Mouse (Mus musculus) spleen, postnatal 14 days (tissue): ENCODE results near the gene Prrt3.

Experiments used
- DNase-seq, 2 experiments: peaks; one replicate each; pipeline ENCODE4 v3.0.0; 2021 to 2022; ENCODE audit warnings: low spot score in 2 of 2

Prrt3 gene

DNA sequence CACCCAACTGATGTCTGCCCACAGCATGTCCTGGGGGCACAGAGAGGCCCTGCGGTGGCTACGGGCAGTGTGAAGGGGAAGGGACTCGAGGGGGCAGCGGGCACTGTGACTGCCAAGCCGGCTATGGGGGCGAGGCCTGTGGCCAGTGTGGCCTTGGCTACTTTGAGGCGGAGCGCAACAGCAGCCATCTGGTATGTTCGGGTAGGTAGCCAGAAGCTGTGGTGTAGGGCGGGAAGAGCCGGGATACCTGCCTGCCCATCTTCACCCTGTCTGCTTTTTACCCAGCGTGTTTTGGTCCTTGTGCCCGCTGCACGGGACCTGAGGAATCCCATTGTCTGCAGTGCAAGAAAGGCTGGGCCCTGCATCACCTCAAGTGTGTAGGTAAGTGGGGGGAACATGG is 12.3 kb downstream of the Prrt3 start:
- no peak for DNase-seq

DNA sequence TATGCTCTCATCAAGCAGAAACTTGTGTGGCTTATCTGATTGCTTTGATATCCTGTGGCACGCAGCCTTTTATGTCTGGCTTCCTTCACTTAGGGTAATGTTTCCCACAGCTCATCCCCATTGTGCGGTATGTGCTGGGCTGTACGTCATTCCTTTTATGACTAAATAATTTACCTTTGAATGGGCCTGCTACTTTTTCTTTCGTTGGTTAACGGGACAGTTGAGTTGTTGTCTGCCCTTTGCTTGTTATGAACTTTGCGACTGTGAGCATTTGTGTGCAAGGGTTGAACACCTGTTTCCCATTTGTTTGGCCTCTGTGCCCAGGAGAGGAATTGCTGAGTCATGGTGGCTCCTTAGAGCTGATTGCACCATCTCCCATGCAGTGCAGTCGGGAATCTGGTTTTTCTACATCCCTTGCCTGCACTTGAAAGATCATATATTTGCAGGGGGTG is 14.6 kb downstream of the Prrt3 start:
- no peak for DNase-seq

DNA sequence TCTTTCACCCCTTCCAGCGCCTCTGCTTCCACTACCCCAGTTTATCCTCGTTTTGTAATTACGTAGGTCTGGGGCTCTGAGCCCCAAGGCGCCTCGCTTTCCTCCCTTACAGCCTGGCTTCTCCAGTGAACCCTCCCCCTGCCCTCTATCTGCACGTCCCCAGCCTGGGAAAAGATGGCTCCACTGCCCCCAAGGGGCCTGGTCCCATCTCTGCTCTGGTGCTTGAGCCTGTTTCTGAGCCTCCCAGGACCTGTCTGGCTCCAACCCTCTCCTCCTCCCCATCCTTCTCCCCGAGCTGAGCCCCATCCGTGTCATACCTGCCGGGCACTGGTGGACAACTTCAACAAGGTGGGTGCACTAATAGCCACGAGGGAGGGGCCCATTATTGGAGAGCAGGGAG is 18.0 kb downstream of the Prrt3 start:
- DNase-seq = no peak

DNA sequence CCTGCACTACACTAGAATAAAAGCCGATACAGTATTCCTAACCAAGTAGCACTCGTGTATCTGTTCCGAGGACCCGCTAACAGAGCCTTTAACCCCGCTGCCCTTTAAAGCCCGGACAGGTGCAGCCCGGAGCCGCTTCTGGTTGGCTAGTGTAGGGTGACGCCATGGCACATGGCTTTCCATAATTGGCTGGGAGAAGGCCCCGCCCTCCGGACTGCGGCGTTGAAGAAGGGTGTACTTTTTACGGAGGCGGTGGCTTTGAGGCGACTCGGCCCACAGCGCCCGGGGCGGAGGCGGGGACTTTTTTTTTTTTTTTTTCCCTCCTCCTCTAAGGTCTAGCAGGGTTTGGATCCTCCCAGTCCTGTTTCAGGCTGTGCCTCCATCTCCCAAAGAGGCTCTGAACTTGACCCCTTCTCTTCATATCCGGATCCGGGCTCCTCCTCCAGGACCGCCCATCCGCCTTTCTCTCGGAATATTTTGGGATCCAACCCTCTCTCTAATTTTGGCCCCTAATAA is 18.6 kb downstream of the Prrt3 start, which contains the start of gene Creld1:
Creld1 (plus strand) TSS at position 198 of the 516 bp plus-strand sequence.
- peak; percentile 82 to 85 for DNase-seq

DNA sequence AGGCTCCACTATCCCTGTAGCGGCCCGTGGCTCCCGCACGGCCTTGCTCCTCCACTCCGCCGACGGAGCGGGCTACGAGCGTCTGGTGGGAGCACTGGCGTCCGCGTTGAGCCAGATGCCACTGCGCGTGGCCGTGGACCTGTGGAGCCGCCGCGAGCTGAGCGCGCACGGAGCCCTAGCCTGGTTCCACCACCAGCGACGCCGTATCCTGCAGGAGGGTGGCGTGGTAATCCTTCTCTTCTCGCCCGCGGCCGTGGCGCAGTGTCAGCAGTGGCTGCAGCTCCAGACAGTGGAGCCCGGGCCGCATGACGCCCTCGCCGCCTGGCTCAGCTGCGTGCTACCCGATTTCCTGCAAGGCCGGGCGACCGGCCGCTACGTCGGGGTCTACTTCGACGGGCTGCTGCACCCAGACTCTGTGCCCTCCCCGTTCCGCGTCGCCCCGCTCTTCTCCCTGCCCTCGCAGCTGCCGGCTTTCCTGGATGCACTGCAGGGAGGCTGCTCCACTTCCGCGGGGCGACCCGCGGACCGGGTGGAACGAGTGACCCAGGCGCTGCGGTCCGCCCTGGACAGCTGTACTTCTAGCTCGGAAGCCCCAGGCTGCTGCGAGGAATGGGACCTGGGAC is 19.1 kb downstream of the Prrt3 start:
- DNase-seq = peak in 1 of 2 experiments; percentile 22

DNA sequence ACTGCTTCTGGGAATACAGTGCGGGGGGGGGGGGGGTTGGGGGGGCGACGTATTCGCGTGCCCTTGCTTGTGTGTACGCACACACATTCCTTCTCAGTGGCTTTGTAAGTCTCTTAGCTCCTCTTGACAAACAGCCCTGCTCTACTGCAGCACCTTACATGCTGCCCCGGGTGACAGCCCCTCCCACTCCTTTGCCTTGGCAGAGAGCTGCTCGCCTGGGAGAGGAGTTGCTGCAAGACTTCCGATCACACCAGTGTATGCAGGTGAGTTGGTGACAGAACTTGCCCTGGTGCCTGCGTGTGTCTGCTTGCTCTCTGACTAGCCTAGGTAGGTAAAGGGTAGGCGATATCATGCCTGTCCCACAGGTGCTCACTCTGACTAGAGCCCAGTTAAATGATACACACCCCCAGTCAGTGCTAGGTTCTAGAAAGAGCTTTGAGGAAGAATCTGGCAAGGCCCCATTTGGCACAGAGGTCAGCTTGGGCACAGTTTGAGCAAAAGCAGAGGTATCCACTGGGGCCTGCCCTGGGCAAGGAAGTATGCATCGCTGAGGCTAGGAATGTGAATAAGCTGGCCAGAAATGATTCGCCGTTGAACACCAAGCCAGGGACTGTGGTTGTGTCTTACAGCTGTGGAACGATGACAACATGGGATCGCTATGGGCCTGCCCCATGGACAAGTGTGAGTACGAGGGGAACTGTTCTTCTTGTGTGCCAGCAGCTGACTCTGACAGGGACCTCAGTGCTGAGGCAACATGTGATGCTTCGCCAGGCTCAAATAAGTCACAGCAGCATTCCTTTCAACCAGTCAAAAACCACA is 21.0 kb downstream of the Prrt3 start:
- no peak for DNase-seq

DNA sequence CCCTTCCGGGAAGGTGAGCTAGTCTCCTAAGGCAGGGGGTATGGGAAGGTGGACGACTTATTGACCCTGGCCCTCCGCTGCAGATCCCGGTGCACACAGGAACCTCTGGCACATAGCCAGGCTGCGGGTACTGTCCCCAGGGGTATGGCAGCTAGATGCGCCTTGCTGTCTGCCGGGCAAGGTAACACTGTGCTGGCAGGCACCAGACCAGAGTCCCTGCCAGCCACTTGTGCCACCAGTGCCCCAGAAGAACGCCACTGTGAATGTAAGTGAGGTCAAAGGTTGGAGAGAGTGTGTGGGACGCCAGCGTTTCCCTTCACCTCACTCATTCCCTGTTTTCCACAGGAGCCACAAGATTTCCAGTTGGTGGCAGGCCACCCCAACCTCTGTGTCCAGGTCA is 22.8 kb downstream of the Prrt3 start:
- no peak for DNase-seq

DNA sequence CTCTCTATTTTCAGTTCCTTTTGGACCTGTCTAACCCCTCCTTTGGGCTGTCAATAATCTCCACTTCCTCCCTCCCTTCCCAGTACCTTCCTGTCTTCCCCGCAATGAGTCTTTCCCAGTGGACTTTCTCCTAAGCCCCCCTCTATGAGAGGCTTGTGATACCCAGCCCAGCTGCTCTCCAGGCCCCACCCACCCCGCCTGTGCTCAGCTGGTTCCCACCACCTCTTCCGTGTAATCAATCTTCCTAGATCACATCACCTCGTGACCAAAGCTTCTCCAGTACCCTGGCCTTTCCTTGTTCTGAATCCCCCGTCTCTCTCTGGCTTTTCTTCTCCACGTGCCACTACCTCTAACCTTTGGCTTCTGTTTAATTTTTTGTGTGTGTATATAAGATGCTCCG is 24.4 kb downstream of the Prrt3 start:
- no peak for DNase-seq

DNA sequence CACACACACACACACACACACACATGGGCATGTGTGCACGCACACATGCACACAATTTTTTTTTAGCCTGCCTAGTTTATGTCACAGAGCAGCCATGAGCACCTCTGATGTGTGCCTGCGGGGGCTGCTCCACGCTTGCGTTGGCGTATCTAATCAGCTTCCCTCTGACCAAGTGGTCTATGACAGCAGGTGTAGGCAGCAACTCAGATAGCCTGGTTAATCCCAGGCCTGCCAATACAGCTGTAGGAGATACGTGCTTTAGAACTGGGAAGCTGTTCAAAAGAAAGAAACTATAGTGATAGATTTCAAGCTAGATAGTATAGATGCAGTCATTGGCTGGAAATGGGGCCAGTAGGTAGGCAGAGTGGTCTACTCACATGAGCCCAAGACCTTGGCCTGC is 28.0 kb downstream of the Prrt3 start:
- no peak for DNase-seq

DNA sequence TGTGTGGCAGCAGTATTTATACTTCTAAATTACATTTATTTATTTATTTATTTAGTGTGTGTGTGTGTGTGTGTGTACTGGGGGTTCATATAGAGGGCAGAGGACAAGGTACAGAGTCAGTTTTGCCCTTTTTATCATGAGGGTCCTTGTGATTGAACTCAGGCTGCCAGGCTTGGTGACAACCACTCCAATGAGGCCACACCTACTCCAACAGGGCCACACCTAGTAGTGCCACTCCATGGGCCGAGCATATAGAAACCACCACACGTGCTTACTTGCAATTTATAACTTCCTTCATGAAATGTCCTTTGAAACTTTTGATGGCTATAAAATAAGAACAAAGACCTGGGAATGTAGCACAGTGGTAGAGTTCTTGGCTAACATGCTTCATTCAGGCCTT is 28.5 kb downstream of the Prrt3 start:
- DNase-seq = no peak

DNA sequence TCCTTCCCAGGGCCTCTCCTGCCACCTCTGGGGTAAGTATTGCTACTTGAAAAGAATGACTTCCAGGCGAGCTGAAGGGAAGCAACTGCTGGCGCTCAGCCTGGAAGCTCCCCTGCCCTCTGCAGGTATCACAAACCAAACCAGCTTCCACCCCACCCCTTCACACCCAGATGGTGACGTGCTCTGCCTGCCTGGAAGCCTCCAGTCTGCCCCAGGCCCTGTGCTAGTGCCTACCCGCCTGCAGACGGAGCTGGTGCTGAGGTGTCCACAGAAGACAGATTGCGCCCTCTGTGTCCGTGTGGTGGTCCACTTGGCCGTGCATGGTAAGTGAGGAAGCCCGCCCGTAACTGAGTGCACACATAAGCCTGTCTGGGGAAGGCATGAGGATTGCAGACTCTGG is 29.7 kb downstream of the Prrt3 start:
- DNase-seq = no peak

DNA sequence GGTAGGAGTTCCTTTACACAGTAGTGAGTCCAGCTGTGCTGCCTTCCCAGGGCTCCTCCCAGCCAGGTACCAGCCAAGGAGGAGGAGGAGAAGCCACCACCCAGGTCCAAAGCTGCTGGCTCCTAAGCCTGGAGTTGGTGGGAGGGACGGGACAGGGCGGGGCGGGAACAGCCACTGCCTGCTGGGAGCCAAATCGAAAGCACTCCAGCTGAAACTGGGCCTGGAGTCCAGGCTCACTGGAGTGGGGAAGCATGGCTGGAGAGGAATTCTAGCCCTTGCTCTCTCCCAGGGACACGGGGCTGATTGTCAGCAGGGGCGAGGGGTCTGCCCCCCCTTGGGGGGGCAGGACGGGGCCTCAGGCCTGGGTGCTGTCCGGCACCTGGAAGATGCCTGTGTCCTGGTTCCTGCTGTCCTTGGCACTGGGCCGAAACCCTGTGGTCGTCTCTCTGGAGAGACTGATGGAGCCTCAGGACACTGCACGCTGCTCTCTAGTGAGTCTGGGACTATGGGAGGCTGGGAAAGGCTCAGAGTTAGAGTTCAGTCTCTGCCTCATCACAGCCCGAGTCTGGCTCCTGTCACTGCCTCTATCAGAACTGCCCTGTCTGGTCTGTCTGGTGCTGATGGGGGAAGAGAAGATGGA is 30.3 kb downstream of the Prrt3 start, which contains the start of gene Il17rc:
Il17rc (plus strand) TSS at position 131 of the 640 bp plus-strand sequence.
- DNase-seq = no peak

DNA sequence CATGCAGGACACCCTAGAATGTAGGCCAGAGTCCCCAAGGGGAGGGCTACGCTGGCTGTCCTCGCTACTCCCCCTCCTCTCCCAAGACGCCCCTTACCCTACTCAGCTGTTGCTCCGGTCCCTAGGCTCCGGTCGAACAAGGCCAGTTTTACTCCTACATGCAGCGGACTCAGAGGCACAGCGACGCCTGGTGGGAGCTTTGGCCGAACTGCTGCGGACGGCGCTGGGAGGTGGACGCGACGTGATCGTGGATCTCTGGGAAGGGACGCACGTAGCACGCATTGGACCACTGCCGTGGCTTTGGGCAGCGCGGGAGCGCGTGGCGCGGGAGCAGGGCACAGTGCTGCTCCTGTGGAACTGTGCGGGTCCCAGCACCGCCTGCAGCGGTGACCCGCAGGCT is 32.3 kb downstream of the Prrt3 start:
- DNase-seq = peak; percentile 36 to 64

DNA sequence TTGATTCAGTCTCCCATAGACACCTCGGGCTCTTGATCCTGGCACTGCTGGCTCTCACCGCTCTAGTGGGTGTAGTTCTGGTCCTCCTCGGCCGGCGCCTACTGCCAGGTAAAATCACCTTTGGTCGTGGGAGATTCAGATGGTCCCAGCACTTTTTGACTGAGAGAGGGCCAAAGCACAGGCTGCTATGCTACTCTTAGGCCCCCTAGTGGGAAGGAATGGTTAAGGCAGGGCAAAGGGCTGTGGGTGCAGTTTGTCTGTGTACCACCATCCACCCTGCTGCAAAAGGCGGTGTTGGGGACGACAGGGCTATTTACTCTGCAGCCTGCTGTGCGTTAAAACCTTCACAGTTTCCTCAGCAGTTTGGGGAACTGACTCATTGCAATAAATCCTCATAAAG is 32.7 kb downstream of the Prrt3 start:
- DNase-seq = peak; percentile 32 to 66

DNA sequence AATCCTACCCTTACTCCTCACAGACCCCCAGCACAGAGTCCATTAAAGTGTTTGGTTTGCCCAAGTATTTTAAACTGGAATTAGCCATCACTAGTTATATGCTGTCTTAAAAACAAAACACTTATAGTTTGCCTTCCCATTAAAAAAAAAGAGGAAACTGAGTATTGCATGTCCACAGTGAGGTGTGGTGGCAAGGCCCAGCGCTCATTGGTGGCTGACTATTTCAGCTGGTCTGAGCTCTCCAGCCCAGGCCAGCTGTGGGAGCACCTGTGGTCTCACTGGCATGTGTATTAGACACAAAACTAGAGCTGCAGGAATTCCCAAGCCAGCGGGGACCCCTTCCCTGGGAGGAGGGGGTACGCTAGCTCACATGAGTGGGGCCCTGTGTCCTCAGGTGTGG is 33.2 kb downstream of the Prrt3 start:
- DNase-seq = no peak

DNA sequence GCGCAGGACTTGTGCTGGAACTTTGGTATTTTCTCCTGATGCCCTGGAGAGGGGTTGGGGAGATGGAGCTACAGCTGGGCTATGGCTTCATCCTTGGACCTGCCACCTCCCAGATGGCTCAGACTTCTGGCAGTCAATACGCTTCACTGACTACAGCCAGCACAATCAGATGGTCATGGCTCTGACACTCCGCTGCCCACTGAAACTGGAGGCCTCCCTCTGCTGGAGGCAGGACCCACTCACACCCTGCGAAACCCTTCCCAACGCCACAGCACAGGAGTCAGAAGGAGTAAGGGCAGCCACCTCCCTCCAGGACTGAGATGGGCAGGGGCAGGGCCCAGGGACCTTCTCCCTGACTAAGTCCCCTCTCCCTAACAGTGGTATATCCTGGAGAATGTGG is 36.1 kb downstream of the Prrt3 start:
- DNase-seq = no peak

DNA sequence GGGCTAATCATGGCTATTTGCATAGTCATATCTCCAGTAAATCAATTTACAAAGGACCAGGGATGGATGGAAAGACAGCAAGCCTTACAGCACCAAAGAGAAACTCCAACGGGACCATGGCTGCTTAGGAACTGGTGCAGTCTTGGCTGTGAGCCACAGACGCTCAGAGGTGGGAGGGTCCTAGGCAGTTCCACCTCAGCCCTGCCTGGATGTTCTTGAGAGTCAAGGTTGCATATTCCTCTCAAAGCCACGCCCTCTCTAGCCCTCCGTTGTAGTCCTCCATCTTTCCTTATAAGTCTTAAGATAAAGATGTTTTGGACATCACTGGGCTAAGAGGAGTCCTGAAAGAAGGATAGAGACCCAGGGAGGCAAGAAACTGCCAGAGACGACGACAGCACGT is 37.7 kb downstream of the Prrt3 start:
- DNase-seq = no peak

DNA sequence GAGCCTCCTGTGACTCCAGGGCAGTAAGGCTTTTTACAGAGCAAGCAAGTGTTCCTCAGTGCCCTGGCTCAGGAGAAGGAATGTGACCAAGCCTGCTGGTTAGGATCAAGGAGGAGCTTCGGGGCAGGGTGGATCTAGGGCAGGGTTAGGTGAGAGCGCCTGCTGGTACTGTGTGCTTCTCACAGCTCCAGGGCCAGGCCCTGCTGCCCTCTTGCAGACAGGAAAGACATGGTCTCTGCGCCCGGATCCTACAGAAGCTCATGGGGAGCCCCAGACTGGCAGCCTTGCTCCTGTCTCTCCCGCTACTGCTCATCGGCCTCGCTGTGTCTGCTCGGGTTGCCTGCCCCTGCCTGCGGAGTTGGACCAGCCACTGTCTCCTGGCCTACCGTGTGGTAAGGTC is 43.1 kb downstream of the Prrt3 start:
- no peak for DNase-seq

DNA sequence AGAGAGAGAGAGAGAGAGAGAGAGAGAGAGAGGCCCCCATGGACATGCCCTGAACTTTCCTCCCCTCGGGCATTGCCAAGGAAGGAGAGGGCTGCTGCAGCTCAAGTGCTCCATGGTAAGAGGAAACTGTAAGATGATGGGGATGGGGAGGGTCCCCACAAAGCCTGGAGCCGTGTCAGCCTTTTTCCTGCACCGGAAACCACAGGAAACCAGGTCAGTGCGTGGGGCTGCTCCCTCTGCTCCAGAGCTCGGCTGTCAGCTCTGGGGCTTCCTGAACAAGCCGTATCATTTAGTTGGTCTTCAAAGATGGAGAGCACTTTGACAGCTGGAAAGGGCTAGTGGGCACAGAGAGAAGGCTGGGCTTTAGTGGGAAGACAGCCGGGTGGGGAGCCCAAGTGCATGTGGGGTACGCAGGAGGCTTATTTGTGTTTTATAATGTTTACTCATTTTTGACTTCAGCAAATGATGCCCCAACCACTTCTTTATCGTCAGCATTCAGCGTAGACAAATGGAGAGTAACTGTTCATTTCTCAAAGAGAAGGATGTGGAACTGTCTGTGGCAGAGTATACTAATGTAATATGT is 43.7 kb downstream of the Prrt3 start, which contains the start of gene Il17re:
Il17re (plus strand) TSS at position 533 of the 583 bp plus-strand sequence.
- no peak for DNase-seq

DNA sequence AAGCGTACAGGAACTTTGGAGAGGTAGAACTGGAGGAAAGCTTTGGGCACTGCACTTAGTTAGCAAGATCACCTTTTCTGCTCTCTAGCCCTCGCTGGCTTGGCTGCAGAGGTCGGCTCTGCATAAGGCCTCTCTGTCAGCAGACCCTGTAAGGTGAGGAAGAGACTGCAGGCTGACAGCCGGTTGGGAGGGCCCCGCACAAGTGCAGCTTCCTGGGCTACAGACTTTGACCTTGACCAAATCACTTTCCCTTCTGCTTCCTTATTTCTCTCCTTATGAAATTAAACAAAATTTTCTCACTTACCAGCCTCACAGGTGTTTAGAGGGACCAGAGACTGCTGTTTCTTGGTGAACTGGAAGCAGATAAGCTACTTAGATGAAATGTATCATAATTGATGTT is 46.7 kb downstream of the Prrt3 start:
- DNase-seq = no peak

DNA sequence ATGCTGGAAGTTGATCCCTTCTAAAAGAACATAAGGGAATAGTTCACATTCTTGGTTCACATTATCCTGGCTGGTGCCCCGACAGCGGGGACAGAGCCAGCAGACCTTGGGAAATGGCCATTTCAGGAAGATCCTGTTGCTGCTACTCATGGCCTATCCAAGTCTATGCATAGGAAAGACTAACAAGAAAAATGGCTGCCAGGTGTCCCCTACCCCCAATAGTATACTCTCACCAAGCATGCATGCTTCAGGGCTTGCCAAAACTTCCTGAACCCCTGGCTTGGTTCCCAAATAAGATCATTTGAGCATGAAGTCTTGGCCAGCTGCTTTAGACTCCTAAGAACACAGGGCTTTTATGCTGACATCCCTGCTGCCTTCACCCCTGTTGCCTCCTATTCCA is 49.9 kb downstream of the Prrt3 start:
- DNase-seq = no peak

DNA sequence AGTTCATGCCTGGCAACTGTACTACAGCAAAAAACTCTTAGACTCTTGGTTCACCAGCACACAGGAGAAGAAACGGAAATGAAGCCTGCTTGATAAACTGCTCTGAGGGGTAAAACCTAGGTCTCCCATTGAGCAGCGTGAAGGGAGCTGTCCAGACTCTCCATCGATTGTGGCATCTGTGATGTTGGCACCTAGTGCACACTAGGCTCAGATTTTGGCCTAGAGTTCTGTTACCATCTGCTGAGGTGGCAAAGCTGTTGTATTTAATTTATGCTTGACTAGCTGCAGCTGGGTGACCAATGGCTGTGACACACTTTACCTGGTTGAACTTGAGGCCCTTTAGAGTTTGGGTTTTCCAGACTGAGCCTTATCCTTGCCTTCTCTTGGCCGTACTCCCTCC is 54.1 kb downstream of the Prrt3 start:
- no peak for DNase-seq
